Mouse (Mus musculus) forebrain, embryonic 12.5 days (tissue): ENCODE measurements at regions not wholly inside any gene's neighbourhood (a gene's known extent, or its start where the extent isn't known, plus 50 kb on each side); places are given as distances from the start of the nearest gene placed in this dataset.

ENCODE experiments used
- ATAC-seq: fragments of 200-750 bp; cut with Nextera tagmentation; 2 replicates; pipeline ENCODE4 v1.8.0; 2017; ENCODE audit warnings: moderate TSS enrichment; ENCODE audit not compliant: low FRiP score
- H3K27ac ChIP-seq: fragments of 300-500 bp; sonication (generic); 2 replicates; pipeline ENCODE4 v1.5.1; 2016; ENCODE audit warnings: mild to moderate bottlenecking
- H3K27me3 ChIP-seq: fragments of 300-500 bp; sonication (generic); 2 replicates; pipeline ENCODE4 v1.6.1; 2016; ENCODE audit warnings: mild to moderate bottlenecking
- H3K36me3 ChIP-seq: fragments of 300-500 bp; sonication (generic); replicated peaks from 2 replicates; pipeline ENCODE4 v1.6.1; 2016; ENCODE audit warnings: mild to moderate bottlenecking
- H3K4me1 ChIP-seq: fragments of 300-500 bp; sonication (generic); 2 replicates; pipeline ENCODE4 v1.6.1; 2016
- H3K4me2 ChIP-seq: fragments of 300-500 bp; sonication (generic); 2 replicates; pipeline ENCODE4 v1.6.1; 2016; ENCODE audit warnings: mild to moderate bottlenecking, moderate library complexity
- H3K4me3 ChIP-seq: fragments of 300-500 bp; sonication (generic); replicated peaks from 2 replicates; pipeline ENCODE4 v1.5.1; 2016; ENCODE audit warnings: mild to moderate bottlenecking
- H3K9ac ChIP-seq: fragments of 300-500 bp; sonication (generic); 2 replicates; pipeline ENCODE4 v1.6.1; 2016; ENCODE audit warnings: mild to moderate bottlenecking
- H3K9me3 ChIP-seq: fragments of 300-500 bp; sonication (generic); 2 replicates; pipeline ENCODE4 v1.6.1; 2016
- WGBS: fragments of 180-500 bp; shearing (Covaris S2); methylation state at CpG from one replicate; pipeline ENCODE4 v1.1.7; 2016; 5-methylcytosine and 5-hydroxymethylcytosine counted together

- H3K9me3 ChIP-seq: no peaks in the 10 kb centered on the region
- H3K9ac ChIP-seq: no peak overlapping the region
- 67% methylated on average over 2 of the region's 2 CpGs for WGBS
- H3K27ac ChIP-seq: no peak overlapping the region
- H3K4me1 ChIP-seq: peaks cover 34% of the 10 kb centered on the region
- H3K4me3 ChIP-seq: no peak overlapping the region
- no peaks in the 10 kb centered on the region for H3K36me3 ChIP-seq
- ATAC-seq: no peak
- peaks cover 80% of the 10 kb centered on the region for H3K27me3 ChIP-seq
- no peak overlapping the region for H3K4me2 ChIP-seq
Observed at GRCm38 (mm10) chr6:100436507-100436906, 149.2 kb upstream of the Rybp start.

DNA sequence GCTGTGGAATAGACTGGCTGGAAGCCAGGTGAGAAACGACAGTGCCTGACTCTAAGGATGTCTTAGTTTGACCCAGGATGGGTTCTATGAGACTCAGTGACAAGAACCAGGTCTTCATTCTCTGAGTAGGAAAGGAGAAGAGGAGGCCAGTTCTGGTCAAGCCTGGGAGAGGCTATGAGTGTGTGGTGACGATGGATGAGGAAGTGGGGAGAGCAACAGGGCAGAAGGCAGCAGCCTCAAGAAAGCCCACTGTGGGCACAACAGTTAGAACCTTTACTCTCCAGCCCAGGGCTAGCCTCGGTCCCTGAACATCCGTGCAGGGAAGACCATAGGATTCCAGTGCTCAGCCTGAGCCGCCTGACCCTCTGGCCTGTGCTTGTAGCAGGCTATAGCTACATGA lies 147.9 kb upstream of the Rybp start:
- Histone ChIP-seq H3K9me3 (no peaks in the 10 kb centered on the region), H3K9ac (no peak overlapping the region), H3K4me3 (no peak overlapping the region), H3K27me3 (peaks cover 80% of the 10 kb centered on the region), H3K36me3 (no peaks in the 10 kb centered on the region), H3K27ac (no peak overlapping the region), H3K4me1 (peaks cover 34% of the 10 kb centered on the region), H3K4me2 (no peak overlapping the region)
- 65% methylated on average over 5 of the region's 5 CpGs for WGBS
- no peak for ATAC-seq

DNA sequence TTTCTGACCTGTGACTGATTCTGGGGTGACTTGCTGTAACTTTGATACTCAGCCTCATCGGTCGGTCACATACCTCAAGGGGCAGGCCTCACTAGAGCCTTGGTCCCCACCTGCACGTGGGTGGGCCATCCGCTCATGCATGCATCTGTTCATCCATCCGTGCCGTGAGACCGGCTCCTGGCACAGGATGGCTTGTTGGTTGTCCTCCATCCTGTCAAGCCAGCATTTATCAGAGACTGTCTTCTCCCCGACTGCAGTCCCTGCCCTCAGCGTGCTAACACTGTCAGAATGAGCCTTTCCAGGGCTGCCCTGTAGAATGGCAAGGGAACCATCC lies 146.2 kb upstream of the Rybp start:
- no peak overlapping the region for H3K27ac ChIP-seq
- H3K4me2 ChIP-seq: no peak overlapping the region
- no peak for ATAC-seq
- peaks cover 22% of the 10 kb centered on the region for H3K4me1 ChIP-seq
- no peak overlapping the region for H3K4me3 ChIP-seq
- peaks cover 83% of the 10 kb centered on the region for H3K27me3 ChIP-seq
- no peak overlapping the region for H3K9ac ChIP-seq
- 18% methylated on average over 9 of the region's 9 CpGs for whole genome bisulfite sequencing
- H3K9me3 ChIP-seq: no peaks in the 10 kb centered on the region
- no peaks in the 10 kb centered on the region for H3K36me3 ChIP-seq

DNA sequence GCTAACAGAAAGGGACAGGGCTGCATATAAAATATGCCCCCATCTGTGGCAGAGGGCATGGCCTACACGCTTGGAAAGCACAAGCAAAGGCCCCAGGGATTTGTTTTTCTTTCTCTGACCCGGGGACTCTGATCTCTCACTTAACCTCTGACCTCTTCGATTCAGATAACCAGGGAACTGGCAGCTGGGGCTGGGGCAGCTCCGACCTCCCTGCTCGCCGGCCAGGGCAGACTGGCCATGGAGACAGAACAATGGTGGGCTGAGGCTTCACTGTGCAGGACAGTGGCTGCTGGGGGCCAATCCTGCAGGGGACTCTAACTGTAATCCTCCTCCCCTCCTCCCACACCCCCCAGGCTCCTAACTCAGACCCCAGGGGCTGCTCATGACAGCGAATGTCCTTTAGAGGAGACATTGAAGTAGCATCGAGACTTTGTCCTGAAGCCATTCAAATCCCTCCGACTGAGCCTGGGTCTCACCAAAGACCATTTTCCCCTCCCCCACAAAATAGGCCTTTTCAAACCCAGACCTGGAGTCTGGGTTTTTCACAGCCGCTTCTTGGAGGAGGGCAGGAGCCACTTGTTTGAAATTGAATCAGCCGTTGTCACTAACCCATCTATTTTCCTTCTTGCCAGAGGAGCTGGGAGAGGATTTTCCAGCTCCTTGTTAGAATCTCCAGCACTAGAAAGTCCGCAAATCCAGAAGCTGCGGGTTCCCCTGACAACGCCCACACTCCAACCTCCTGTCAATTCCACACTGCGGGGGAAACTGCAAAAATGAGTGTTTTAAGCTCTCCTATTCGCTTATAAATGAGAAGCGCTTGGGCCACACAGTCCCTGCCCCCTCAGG lies 145.6 kb upstream of the Rybp start:
- WGBS: 10% methylated on average over 17 of the region's 17 CpGs
- no peak overlapping the region for H3K9ac ChIP-seq
- H3K4me1 ChIP-seq: peaks cover 16% of the 10 kb centered on the region
- no peak overlapping the region for H3K4me2 ChIP-seq
- no peaks in the 10 kb centered on the region for H3K9me3 ChIP-seq
- H3K27me3 ChIP-seq: peaks cover 82% of the 10 kb centered on the region
- no peak overlapping the region for H3K27ac ChIP-seq
- peak; percentile 27; the same call in 1 of the 2 replicates for ATAC-seq
- H3K36me3 ChIP-seq: no peaks in the 10 kb centered on the region
- no peak overlapping the region for H3K4me3 ChIP-seq

DNA sequence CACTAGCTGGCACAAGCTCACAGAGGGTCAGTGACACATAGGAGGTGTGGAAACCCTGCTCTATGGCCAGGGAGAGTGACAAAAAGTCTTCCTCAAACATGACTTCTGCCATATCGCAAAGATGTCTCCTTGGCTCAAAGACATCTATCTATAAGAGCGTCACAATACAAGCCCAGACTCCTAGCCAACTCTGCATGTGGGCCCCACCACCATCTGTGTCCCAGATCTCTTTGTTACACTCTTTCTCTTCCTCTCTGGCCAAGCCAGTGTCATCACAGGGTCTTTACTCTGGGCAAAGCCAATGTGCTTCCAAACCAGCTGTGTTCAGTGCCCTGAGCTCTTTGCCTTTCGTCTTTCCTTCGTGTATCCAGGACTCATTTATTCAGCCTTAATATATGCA lies 143.0 kb upstream of the Rybp start:
- H3K4me3 ChIP-seq: no peak overlapping the region
- H3K4me2 ChIP-seq: no peak overlapping the region
- 87% methylated on average over 4 of the region's 4 CpGs for WGBS
- H3K9me3 ChIP-seq: no peaks in the 10 kb centered on the region
- no peak for ATAC-seq
- H3K36me3 ChIP-seq: no peaks in the 10 kb centered on the region
- no peak overlapping the region for H3K27ac ChIP-seq
- no peak overlapping the region for H3K9ac ChIP-seq
- H3K27me3 ChIP-seq: peaks cover 85% of the 10 kb centered on the region
- peaks cover 15% of the 10 kb centered on the region for H3K4me1 ChIP-seq

- Histone ChIP-seq H3K27me3 (peaks cover 83% of the 10 kb centered on the region), H3K4me2 (no peak overlapping the region), H3K4me1 (peaks cover 15% of the 10 kb centered on the region), H3K9me3 (no peaks in the 10 kb centered on the region), H3K4me3 (no peak overlapping the region), H3K27ac (no peak overlapping the region), H3K9ac (no peak overlapping the region), H3K36me3 (no peaks in the 10 kb centered on the region)
- no peak for ATAC-seq
- WGBS: 67% methylated on average over 6 of the region's 6 CpGs
Observed at GRCm38 (mm10) chr6:100429511-100429910, 142.2 kb upstream of the Rybp start.

DNA sequence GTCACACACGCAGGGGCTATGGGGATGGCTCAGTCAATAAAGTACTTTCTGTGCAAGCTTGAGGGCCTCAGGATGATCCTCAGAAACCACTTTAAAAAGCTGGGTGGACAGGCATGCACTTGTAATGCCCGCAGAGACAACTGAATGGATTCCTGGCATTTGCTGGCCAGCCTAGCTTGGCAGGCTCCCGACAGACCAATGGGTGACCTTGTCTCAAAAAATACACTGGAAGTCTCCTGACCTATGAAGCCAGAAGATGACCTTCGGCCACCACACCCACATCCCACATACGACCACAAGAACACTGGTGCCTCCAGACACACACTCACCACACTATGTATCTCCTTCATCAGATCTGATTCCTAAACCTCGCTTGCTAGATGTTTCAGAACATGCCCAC lies 141.5 kb upstream of the Rybp start:
- Histone ChIP-seq H3K4me1 (peaks cover 15% of the 10 kb centered on the region), H3K27ac (no peak overlapping the region), H3K4me2 (no peak overlapping the region), H3K4me3 (no peak overlapping the region), H3K36me3 (no peaks in the 10 kb centered on the region), H3K9me3 (no peaks in the 10 kb centered on the region), H3K9ac (no peak overlapping the region), H3K27me3 (peaks cover 85% of the 10 kb centered on the region)
- no peak for ATAC-seq
- WGBS: 88% methylated on average over 6 of the region's 6 CpGs

- no peak overlapping the region for H3K4me3 ChIP-seq
- WGBS: 80% methylated on average over 1 of the region's 1 CpGs
- peaks cover 80% of the 10 kb centered on the region for H3K27me3 ChIP-seq
- H3K9ac ChIP-seq: no peak overlapping the region
- H3K9me3 ChIP-seq: no peaks in the 10 kb centered on the region
- no peak overlapping the region for H3K27ac ChIP-seq
- no peaks in the 10 kb centered on the region for H3K36me3 ChIP-seq
- no peak for ATAC-seq
- H3K4me2 ChIP-seq: no peak overlapping the region
- H3K4me1 ChIP-seq: peaks cover 21% of the 10 kb centered on the region
Observed at GRCm38 (mm10) chr6:100425551-100425950, 138.3 kb upstream of the Rybp start.

- no peak overlapping the region for H3K9ac ChIP-seq
- 70% methylated on average over 12 of the region's 12 CpGs for WGBS
- H3K9me3 ChIP-seq: no peaks in the 10 kb centered on the region
- H3K4me1 ChIP-seq: peaks cover 22% of the 10 kb centered on the region
- H3K27ac ChIP-seq: no peak overlapping the region
- no peak overlapping the region for H3K4me2 ChIP-seq
- H3K4me3 ChIP-seq: no peak overlapping the region
- peaks cover 80% of the 10 kb centered on the region for H3K27me3 ChIP-seq
- no peaks in the 10 kb centered on the region for H3K36me3 ChIP-seq
- no peak for ATAC-seq
Observed at GRCm38 (mm10) chr6:100424788-100425403, 137.6 kb upstream of the Rybp start.

GRCm38 (mm10) chr6:100424181-100424580 lies 136.9 kb upstream of the Rybp start:
- H3K9me3 ChIP-seq: no peaks in the 10 kb centered on the region
- H3K4me3 ChIP-seq: no peak overlapping the region
- peaks cover 22% of the 10 kb centered on the region for H3K4me1 ChIP-seq
- ATAC-seq: no peak
- H3K27ac ChIP-seq: no peak overlapping the region
- no peak overlapping the region for H3K9ac ChIP-seq
- H3K27me3 ChIP-seq: peaks cover 80% of the 10 kb centered on the region
- H3K4me2 ChIP-seq: no peak overlapping the region
- no peaks in the 10 kb centered on the region for H3K36me3 ChIP-seq
- 90% methylated on average over 6 of the region's 6 CpGs for WGBS

GRCm38 (mm10) chr6:100423636-100424035 lies 136.4 kb upstream of the Rybp start:
- H3K4me3 ChIP-seq: no peak overlapping the region
- 89% methylated on average over 12 of the region's 12 CpGs for WGBS

GRCm38 (mm10) chr6:100422603-100423002 lies 135.3 kb upstream of the Rybp start:
- Histone ChIP-seq H3K9ac (no peak overlapping the region), H3K36me3 (no peaks in the 10 kb centered on the region), H3K4me1 (peaks cover 22% of the 10 kb centered on the region), H3K27me3 (peaks cover 80% of the 10 kb centered on the region), H3K9me3 (no peaks in the 10 kb centered on the region), H3K4me3 (no peak overlapping the region), H3K27ac (no peak overlapping the region), H3K4me2 (no peak overlapping the region)
- no peak for ATAC-seq
- WGBS: 65% methylated on average over 6 of the region's 6 CpGs

More at GRCm38 (mm10) chr6:100423636-100424035, 136.4 kb upstream of the Rybp start:
- Histone ChIP-seq H3K27ac (no peak overlapping the region), H3K4me2 (no peak overlapping the region), H3K9ac (no peak overlapping the region), H3K27me3 (peaks cover 80% of the 10 kb centered on the region), H3K4me1 (peaks cover 22% of the 10 kb centered on the region), H3K9me3 (no peaks in the 10 kb centered on the region), H3K36me3 (no peaks in the 10 kb centered on the region)
- no peak for ATAC-seq
